Mouse (Mus musculus) embryonic fibroblast, embryonic 13.5 days (primary cell): ENCODE data around the gene Tmem273. TPM values are rescaled to one million over a fixed set of nuclear protein-coding genes. Genes with fewer than 3 reads are reported as not detected.

Source experiments
- H3K27ac ChIP-seq: 2 replicates; pipeline ENCODE4 v1.5.1; 2012; ENCODE audit warnings: low read length, control low read depth, inconsistent platforms; ENCODE audit not compliant: insufficient read depth
- H3K4me1 ChIP-seq: 2 replicates; pipeline ENCODE4 v1.6.1; 2011; ENCODE audit warnings: low read length; ENCODE audit not compliant: control insufficient read depth, insufficient read depth
- H3K4me3 ChIP-seq: 2 replicates; pipeline ENCODE4 v1.5.1; 2011; ENCODE audit warnings: mild to moderate bottlenecking, control low read depth, low read length; ENCODE audit not compliant: insufficient read depth
- CTCF ChIP-seq: IDR thresholded peaks from 2 replicates; pipeline ENCODE4 v1.5.1; 2011; ENCODE audit warnings: mild to moderate bottlenecking, control low read depth, low read length, moderate library complexity, borderline replicate concordance; ENCODE audit not compliant: insufficient read depth
- POLR2A ChIP-seq: IDR thresholded peaks from 2 replicates; pipeline ENCODE4 v1.6.1; 2011; ENCODE audit warnings: low read depth, mild to moderate bottlenecking, control low read depth, low read length, moderate library complexity
- polyA plus RNA-seq: library from polyadenylated mRNA; stranded (reverse); fragments of >200 nt; gene quantifications from 2 replicates; pipeline ENCODE4 v1.2.4, GENCODE M21; 2011; ENCODE audit warnings: low read depth; ENCODE audit not compliant: missing spikeins, insufficient read length

Gene Tmem273
- polyA plus RNA-seq, 1 experiment: 0.35 TPM

DNA sequence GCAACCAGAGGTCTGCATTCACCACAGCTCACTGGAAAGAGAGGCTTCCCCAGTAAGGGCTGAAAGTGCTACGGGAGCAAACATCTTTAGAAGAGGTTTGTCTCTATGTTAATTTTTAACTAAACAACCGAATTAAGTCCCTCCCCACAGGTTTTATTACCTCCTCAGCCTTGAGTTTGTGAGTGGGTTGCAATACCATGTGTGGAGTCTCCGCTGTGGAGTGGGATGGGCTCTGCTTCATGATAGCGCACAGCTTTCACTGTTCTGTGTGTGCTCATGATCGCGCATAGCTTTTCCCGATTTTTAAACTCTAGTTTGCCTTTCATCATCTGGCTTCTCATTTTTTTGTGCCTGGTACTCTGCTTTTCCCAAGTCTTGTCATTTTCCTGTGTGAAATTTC is 9.7 kb upstream of the Tmem273 start:
- TF ChIP-seq CTCF (no peak), POLR2A (no peak)
- no peak overlapping the region for H3K27ac ChIP-seq
- no peak overlapping the region for H3K4me3 ChIP-seq
- no peaks in the 10 kb centered on the region for H3K4me1 ChIP-seq

DNA sequence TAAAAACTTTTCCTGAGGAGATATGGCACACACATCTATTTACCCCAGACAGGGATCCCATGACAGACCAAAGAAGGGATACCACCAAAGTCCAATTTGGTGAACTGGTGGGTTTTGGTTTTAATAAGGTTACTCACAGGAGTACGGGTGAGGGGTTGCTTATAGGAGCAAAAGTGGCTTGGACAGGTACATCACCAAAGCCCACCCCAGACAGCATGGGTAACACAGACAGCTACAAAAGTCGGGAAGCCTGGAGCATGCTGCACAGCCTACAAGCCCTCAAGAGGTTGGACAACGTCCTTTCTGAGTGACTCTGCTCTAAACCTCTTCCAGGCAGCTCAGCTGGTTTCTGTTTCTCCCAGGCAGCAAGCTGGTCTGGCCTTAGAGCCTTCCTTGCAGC is 7.4 kb upstream of the Tmem273 start:
- no peak overlapping the region for H3K27ac ChIP-seq
- no peaks in the 10 kb centered on the region for H3K4me1 ChIP-seq
- TF ChIP-seq POLR2A: no peak
- no peak for TF ChIP-seq CTCF
- no peak overlapping the region for H3K4me3 ChIP-seq

DNA sequence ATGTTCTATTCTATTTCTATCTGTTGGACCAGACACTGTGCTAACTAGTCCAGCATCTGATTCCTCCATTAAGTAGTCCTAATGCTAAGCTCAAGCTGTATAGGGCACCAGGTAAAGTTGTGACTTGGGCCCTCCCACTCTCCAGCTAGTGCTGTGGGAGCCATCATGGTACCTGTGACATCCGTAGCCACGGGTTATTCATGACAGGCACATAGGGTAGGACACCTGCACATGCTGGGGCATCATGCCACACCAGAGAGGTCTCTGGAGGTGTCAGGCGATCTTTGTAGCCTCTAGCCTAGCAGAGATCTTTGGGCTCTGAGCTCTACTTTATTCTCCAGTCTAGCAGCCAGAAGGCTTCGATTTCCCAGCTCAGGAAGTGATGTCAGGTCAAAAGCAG is 2.9 kb upstream of the Tmem273 start:
- H3K4me1 ChIP-seq: peaks cover 7% of the 10 kb centered on the region; the same call in 1 of the 2 replicates
- no peak overlapping the region for H3K27ac ChIP-seq
- no peak for TF ChIP-seq CTCF
- no peak for TF ChIP-seq POLR2A
- H3K4me3 ChIP-seq: no peak overlapping the region

DNA sequence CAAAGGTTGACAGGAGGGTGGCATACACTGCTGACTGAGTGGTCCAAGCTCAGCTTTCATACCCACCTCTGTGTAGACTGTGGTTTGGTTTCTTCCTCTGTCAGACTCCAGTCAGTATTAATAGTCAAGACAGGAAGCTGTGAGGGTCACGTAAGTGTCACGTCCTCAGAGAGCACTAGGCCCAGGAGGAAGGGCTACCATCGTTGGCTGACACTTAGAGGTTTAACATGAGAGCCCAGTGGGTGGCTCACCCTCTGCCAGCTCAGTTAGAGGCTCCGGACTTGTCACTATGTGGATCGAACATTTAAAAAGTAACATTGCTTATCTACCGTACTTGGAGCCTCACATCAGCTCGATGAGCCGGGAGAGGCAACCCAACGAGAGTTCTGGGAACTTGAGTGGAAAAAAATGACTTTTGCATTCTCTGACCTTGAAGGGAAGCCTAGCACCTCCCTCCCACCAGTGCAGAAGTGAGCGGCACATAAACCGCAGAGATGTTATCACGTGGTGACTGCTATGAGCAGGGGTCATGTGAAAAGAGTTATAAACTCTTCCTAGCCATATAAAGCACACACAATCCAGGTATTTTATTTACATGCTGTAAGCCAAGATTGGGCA is 1.5 kb upstream of the Tmem273 start:
- peaks cover 11% of the 10 kb centered on the region for H3K4me1 ChIP-seq
- TF ChIP-seq CTCF (no peak), POLR2A (no peak)

DNA sequence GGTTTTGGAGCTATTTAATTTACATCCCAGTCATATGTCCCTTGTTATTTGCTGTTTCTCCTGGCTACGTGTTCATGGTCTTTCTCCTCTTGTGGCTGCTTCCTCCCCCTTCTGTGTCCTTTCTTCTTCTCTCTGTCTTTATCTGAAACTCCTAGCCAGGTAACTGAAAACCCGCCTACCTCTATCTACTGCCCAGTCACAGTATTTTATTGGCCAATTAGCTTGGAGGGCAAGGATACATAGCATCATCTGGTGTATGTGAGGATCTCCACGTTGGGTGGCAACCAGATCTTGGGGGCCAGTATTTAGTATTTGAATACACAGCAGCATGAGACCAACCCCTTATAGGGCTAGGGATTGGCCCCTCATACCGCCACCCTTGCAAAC is 1.0 kb upstream of the Tmem273 start:
- TF ChIP-seq POLR2A (no peak), CTCF (no peak)

More for the DNA sequence above, 1.5 kb upstream of the Tmem273 start:
- no peak overlapping the region for H3K27ac ChIP-seq
- H3K4me3 ChIP-seq: no peak overlapping the region

DNA sequence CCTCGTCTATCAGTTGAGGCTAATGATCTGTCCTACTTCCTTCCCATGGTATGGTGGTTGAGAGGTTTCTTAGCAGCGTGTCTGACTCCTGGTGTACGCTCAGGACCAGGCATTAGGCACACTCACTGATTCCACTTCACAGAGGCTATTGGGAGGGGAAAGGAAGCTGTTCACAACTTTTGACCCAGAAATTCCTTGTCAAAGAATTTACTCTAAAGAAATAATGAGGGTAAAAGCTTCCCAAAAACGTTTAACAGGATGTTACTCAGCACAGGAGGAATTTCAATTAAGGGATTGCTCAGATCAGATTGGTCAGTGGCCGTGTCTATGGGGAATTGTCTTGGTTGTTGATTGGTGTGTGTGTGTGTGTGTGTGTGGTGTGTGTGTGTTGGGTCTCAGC is 1.9 kb downstream of the Tmem273 start:
- H3K4me1 ChIP-seq: peaks cover 11% of the 10 kb centered on the region
- no peak overlapping the region for H3K27ac ChIP-seq
- no peak overlapping the region for H3K4me3 ChIP-seq
- TF ChIP-seq CTCF: no peak
- no peak for TF ChIP-seq POLR2A

More for the DNA sequence above, 1.0 kb upstream of the Tmem273 start:
- Histone ChIP-seq H3K4me1 (peaks cover 11% of the 10 kb centered on the region), H3K4me3 (no peak overlapping the region), H3K27ac (no peak overlapping the region)

DNA sequence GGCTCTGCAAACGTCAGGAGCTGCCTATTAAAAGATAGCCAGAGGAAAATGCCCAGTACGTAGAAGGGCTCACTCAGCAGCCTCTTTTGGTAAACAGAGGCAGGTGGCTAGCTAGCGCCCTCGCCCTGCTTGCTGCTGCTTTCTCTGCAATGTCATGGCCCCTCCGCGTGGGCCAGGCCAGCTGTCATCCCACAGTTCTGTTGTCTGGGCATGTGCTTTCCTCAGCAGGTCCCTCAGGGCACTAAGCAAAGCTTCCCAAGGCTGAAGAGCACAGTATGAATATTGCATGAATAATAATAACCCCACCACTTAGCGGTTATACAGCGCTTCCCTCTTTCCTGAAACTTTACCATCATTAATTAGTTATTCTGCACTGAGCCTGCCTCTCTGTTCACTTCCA is 10.6 kb downstream of the Tmem273 start:
- no peaks in the 10 kb centered on the region for H3K4me1 ChIP-seq
- no peak overlapping the region for H3K27ac ChIP-seq
- no peak overlapping the region for H3K4me3 ChIP-seq
- TF ChIP-seq CTCF (no peak), POLR2A (no peak)

DNA sequence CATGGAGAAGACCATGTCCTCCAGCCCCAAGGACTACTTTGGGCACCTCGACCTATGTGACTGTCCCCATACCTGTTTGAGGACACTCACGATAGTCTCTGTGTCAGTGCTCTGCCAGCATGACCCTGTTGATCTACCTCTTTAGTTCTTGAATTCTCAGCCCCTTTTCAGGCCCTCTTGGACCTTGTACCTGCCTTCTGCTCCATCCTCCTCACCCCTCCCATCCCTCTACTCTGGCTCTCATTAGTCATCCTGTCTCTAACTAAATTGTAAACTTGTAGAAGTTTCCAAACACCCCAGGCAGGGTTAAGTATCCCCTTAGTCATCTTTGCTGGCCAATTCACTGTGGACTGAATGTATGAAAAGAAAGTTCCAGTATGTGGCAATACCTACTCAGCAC is 12.0 kb downstream of the Tmem273 start:
- H3K4me3 ChIP-seq: no peak overlapping the region
- H3K27ac ChIP-seq: no peak overlapping the region
- no peak for TF ChIP-seq POLR2A
- no peak for TF ChIP-seq CTCF
- no peaks in the 10 kb centered on the region for H3K4me1 ChIP-seq

DNA sequence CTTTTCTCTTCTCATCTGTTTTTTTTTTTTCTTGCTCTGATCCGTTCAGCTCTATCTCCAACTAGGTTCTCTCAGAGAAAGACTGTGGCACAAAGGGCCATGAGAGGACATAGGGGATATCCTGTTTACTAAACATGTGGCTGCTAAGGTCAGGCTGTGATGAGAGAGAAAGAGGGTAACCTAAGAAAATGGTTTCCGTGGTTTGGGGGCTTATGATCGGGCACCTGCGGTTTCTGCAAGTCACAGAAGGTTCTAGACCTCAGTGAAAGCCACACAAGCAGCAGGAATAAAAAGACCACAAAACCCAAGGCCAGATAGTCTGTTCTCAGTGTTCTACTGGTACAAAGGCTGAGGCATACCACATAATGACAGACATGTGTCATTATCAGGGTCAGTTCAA is 12.6 kb downstream of the Tmem273 start:
- TF ChIP-seq CTCF: no peak
- no peak for TF ChIP-seq POLR2A
- Histone ChIP-seq H3K4me3 (no peak overlapping the region), H3K4me1 (no peaks in the 10 kb centered on the region)

DNA sequence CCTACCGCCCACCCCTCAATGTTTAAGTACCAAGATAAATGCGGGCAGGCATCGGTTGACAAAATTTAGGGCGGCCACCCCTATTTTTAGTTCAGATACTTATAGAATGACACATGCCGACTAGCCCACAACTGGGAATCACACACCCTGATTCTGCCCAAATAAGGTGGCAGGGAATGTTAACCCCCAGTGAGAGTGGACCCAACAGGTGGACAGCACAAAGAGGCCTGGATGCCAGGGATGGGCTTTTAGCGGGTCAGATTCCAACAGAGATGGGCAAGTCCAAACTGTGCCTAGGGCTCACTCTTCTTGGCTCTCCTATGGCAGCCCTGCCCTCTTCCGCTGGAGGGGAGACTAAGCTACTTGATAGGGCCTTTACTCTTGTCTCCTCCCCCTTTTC is 14.3 kb downstream of the Tmem273 start:
- no peaks in the 10 kb centered on the region for H3K4me1 ChIP-seq
- TF ChIP-seq CTCF (no peak), POLR2A (no peak)
- H3K4me3 ChIP-seq: no peak overlapping the region
- H3K27ac ChIP-seq: no peak overlapping the region

More for the DNA sequence above, 12.6 kb downstream of the Tmem273 start:
- no peak overlapping the region for H3K27ac ChIP-seq
